Mouse (Mus musculus): ENCODE measurements around the gene Tll2.
A peak's percentile ranks its signal among the peaks of the same experiment; 100 is the strongest.

GRCm38 (mm10) chr19:41086700-41087099, 119.9 kb downstream of the Tll2 start:
- TF ChIP-seq POLR2A (IDR thresholded peaks at IDR 0.05; ENCODE audit: low read depth, low read length), result no peak
- peak; percentile 47; the same call in 1 of the 2 replicates for TF ChIP-seq CTCF (IDR thresholded peaks at IDR 0.05; ENCODE audit: extremely low read depth, insufficient read length, insufficient replicate concordance, low read depth, low read length)

Data from small intestine, adult 2 months (tissue).